Mouse (Mus musculus): ENCODE data around the gene Srpk2. TPM values are rescaled to one million over a fixed set of nuclear protein-coding genes. Genes with fewer than 3 reads are reported as not detected.

Srpk2 gene
- polyA plus RNA-seq, 1 experiment from 2014 or later, result 54.6 TPM

- Histone ChIP-seq H3K4me2 (no peak overlapping the region), H3K27ac (no peak overlapping the region), H3K27me3 (no peaks in the 10 kb centered on the region), H3K36me3 (no peaks in the 10 kb centered on the region), H3K4me1 (no peaks in the 10 kb centered on the region), H3K9me3 (no peaks in the 10 kb centered on the region), H3K4me3 (no peak overlapping the region), H3K9ac (no peak overlapping the region)
- ATAC-seq (ENCODE audit: insufficient number of reproducible peaks, low FRiP score, low TSS enrichment, low read depth), result no peak
- 75% methylated on average over 5 of the region's 5 CpGs for WGBS
These were observed 132.7 kb downstream of the Srpk2 start for GRCm38 (mm10) chr5:23551687-23552086.

- WGBS, result 89% methylated on average over 7 of the region's 7 CpGs
- ATAC-seq (ENCODE audit: insufficient number of reproducible peaks, low FRiP score, low TSS enrichment, low read depth), result no peak
These were observed 148.7 kb downstream of the Srpk2 start for GRCm38 (mm10) chr5:23535692-23536091.

GRCm38 (mm10) chr5:23531541-23532096 is 152.8 kb downstream of the Srpk2 start:
- no peak overlapping the region for H3K4me3 ChIP-seq
- no peaks in the 10 kb centered on the region for H3K4me1 ChIP-seq
- H3K9ac ChIP-seq, result no peak overlapping the region
- H3K27ac ChIP-seq, result no peak overlapping the region
- 83% methylated on average over 7 of the region's 7 CpGs for WGBS
- no peaks in the 10 kb centered on the region for H3K9me3 ChIP-seq
- no peak for ATAC-seq (ENCODE audit: insufficient number of reproducible peaks, low FRiP score, low TSS enrichment, low read depth)
- no peak overlapping the region for H3K4me2 ChIP-seq
- H3K36me3 ChIP-seq, result peaks cover 22% of the 10 kb centered on the region; the same call in 1 of the 2 replicates
- H3K27me3 ChIP-seq, result no peaks in the 10 kb centered on the region

More at GRCm38 (mm10) chr5:23535692-23536091, 148.7 kb downstream of the Srpk2 start:
- H3K4me3 ChIP-seq, result no peak overlapping the region
- H3K4me2 ChIP-seq, result no peak overlapping the region
- H3K4me1 ChIP-seq, result no peaks in the 10 kb centered on the region
- H3K9ac ChIP-seq, result no peak overlapping the region
- no peak overlapping the region for H3K27ac ChIP-seq
- H3K36me3 ChIP-seq, result peaks cover 39% of the 10 kb centered on the region
- H3K27me3 ChIP-seq, result no peaks in the 10 kb centered on the region
- H3K9me3 ChIP-seq, result no peaks in the 10 kb centered on the region

GRCm38 (mm10) chr5:23531100-23531499 is 153.3 kb downstream of the Srpk2 start:
- WGBS, result 94% methylated on average over 6 of the region's 6 CpGs
- H3K9me3 ChIP-seq, result no peaks in the 10 kb centered on the region
- no peak overlapping the region for H3K4me3 ChIP-seq
- H3K27ac ChIP-seq, result no peak overlapping the region
- peaks cover 21% of the 10 kb centered on the region for H3K36me3 ChIP-seq
- no peak overlapping the region for H3K9ac ChIP-seq
- no peaks in the 10 kb centered on the region for H3K4me1 ChIP-seq
- no peaks in the 10 kb centered on the region for H3K27me3 ChIP-seq
- no peak overlapping the region for H3K4me2 ChIP-seq
- ATAC-seq (ENCODE audit: insufficient number of reproducible peaks, low FRiP score, low TSS enrichment, low read depth), result no peak

- no peak overlapping the region for H3K4me3 ChIP-seq
- H3K4me1 ChIP-seq, result no peaks in the 10 kb centered on the region
- no peak overlapping the region for H3K27ac ChIP-seq
- peaks cover 45% of the 10 kb centered on the region for H3K36me3 ChIP-seq
- H3K27me3 ChIP-seq, result no peaks in the 10 kb centered on the region
- ATAC-seq (ENCODE audit: insufficient number of reproducible peaks, low FRiP score, low TSS enrichment, low read depth), result no peak
- no peak overlapping the region for H3K9ac ChIP-seq
- no peak overlapping the region for H3K4me2 ChIP-seq
- 62% methylated on average over 3 of the region's 3 CpGs for WGBS
- H3K9me3 ChIP-seq, result no peaks in the 10 kb centered on the region
These were observed 159.8 kb downstream of the Srpk2 start for GRCm38 (mm10) chr5:23524621-23525020.

- Histone ChIP-seq H3K36me3 (peaks cover 45% of the 10 kb centered on the region), H3K9me3 (no peaks in the 10 kb centered on the region), H3K4me2 (no peak overlapping the region), H3K4me1 (no peaks in the 10 kb centered on the region), H3K9ac (no peak overlapping the region), H3K27ac (no peak overlapping the region), H3K4me3 (no peak overlapping the region), H3K27me3 (no peaks in the 10 kb centered on the region)
- 84% methylated on average over 3 of the region's 3 CpGs for WGBS
- ATAC-seq (ENCODE audit: insufficient number of reproducible peaks, low FRiP score, low TSS enrichment, low read depth), result no peak
These were observed 160.5 kb downstream of the Srpk2 start for GRCm38 (mm10) chr5:23523936-23524335.

GRCm38 (mm10) chr5:23521645-23522044 is 162.8 kb downstream of the Srpk2 start:
- peaks cover 47% of the 10 kb centered on the region for H3K36me3 ChIP-seq
- ATAC-seq (ENCODE audit: insufficient number of reproducible peaks, low FRiP score, low TSS enrichment, low read depth), result no peak
- H3K4me1 ChIP-seq, result 0 out of 2 replicates have a peak, but pooled peaks cover 3% of the 10 kb centered on the region

GRCm38 (mm10) chr5:23519679-23520078 is 164.7 kb downstream of the Srpk2 start:
- H3K27ac ChIP-seq, result no peak overlapping the region
- WGBS, result 96% methylated on average over 3 of the region's 3 CpGs
- no peak for ATAC-seq (ENCODE audit: insufficient number of reproducible peaks, low FRiP score, low TSS enrichment, low read depth)
- no peaks in the 10 kb centered on the region for H3K27me3 ChIP-seq
- H3K4me1 ChIP-seq, result 0 out of 2 replicates have a peak, but pooled peaks cover 3% of the 10 kb centered on the region
- H3K9ac ChIP-seq, result no peak overlapping the region
- H3K9me3 ChIP-seq, result no peaks in the 10 kb centered on the region
- H3K36me3 ChIP-seq, result peaks cover 45% of the 10 kb centered on the region
- no peak overlapping the region for H3K4me3 ChIP-seq
- no peak overlapping the region for H3K4me2 ChIP-seq

More at GRCm38 (mm10) chr5:23521645-23522044, 162.8 kb downstream of the Srpk2 start:
- no peaks in the 10 kb centered on the region for H3K9me3 ChIP-seq
- no peak overlapping the region for H3K4me2 ChIP-seq
- H3K27ac ChIP-seq, result no peak overlapping the region
- H3K4me3 ChIP-seq, result no peak overlapping the region
- H3K27me3 ChIP-seq, result no peaks in the 10 kb centered on the region
- no peak overlapping the region for H3K9ac ChIP-seq
- WGBS, result 44% methylated on average over 1 of the region's 1 CpGs

- H3K9me3 ChIP-seq, result no peaks in the 10 kb centered on the region
- no peak overlapping the region for H3K9ac ChIP-seq
- H3K27ac ChIP-seq, result no peak overlapping the region
- 0 out of 2 replicates have a peak, but pooled peaks cover 3% of the 10 kb centered on the region for H3K4me1 ChIP-seq
- ATAC-seq (ENCODE audit: insufficient number of reproducible peaks, low FRiP score, low TSS enrichment, low read depth), result no peak
- H3K27me3 ChIP-seq, result no peaks in the 10 kb centered on the region
- 64% methylated on average over 3 of the region's 3 CpGs for WGBS
- H3K4me2 ChIP-seq, result no peak overlapping the region
- no peak overlapping the region for H3K4me3 ChIP-seq
- H3K36me3 ChIP-seq, result peaks cover 45% of the 10 kb centered on the region
These were observed 165.7 kb downstream of the Srpk2 start for GRCm38 (mm10) chr5:23518673-23519072.

- H3K9me3 ChIP-seq, result no peaks in the 10 kb centered on the region
- WGBS, result 82% methylated on average over 4 of the region's 4 CpGs
These were observed 166.6 kb downstream of the Srpk2 start for GRCm38 (mm10) chr5:23517839-23518238.

GRCm38 (mm10) chr5:23516962-23517361 is 167.5 kb downstream of the Srpk2 start:
- no peak overlapping the region for H3K4me3 ChIP-seq
- H3K4me1 ChIP-seq, result 0 out of 2 replicates have a peak, but pooled peaks cover 3% of the 10 kb centered on the region
- peaks cover 52% of the 10 kb centered on the region for H3K36me3 ChIP-seq
- WGBS, result 81% methylated on average over 3 of the region's 3 CpGs
- no peak overlapping the region for H3K4me2 ChIP-seq
- no peaks in the 10 kb centered on the region for H3K27me3 ChIP-seq
- H3K9ac ChIP-seq, result no peak overlapping the region
- H3K9me3 ChIP-seq, result no peaks in the 10 kb centered on the region
- H3K27ac ChIP-seq, result no peak overlapping the region
- ATAC-seq (ENCODE audit: insufficient number of reproducible peaks, low FRiP score, low TSS enrichment, low read depth), result no peak

More at GRCm38 (mm10) chr5:23517839-23518238, 166.6 kb downstream of the Srpk2 start:
- Histone ChIP-seq H3K4me3 (no peak overlapping the region), H3K27me3 (no peaks in the 10 kb centered on the region), H3K4me2 (no peak overlapping the region), H3K9ac (no peak overlapping the region), H3K27ac (no peak overlapping the region), H3K36me3 (peaks cover 51% of the 10 kb centered on the region), H3K4me1 (0 out of 2 replicates have a peak, but pooled peaks cover 3% of the 10 kb centered on the region)
- no peak for ATAC-seq (ENCODE audit: insufficient number of reproducible peaks, low FRiP score, low TSS enrichment, low read depth)

- Histone ChIP-seq H3K36me3 (peaks cover 62% of the 10 kb centered on the region), H3K27ac (no peak overlapping the region), H3K4me2 (no peak overlapping the region), H3K27me3 (no peaks in the 10 kb centered on the region), H3K4me3 (no peak overlapping the region), H3K9ac (no peak overlapping the region), H3K4me1 (0 out of 2 replicates have a peak, but pooled peaks cover 3% of the 10 kb centered on the region), H3K9me3 (no peaks in the 10 kb centered on the region)
- WGBS, result 89% methylated on average over 10 of the region's 10 CpGs
- ATAC-seq (ENCODE audit: insufficient number of reproducible peaks, low FRiP score, low TSS enrichment, low read depth), result no peak
These were observed 169.4 kb downstream of the Srpk2 start for GRCm38 (mm10) chr5:23515038-23515437.

Data from limb, embryonic 15.5 days (tissue).